Mouse (Mus musculus) heart, postnatal 0 days (tissue): ENCODE data around the gene Ppt1.

Source experiments
- CTCF ChIP-seq: IDR thresholded peaks from 2 replicates; pipeline ENCODE4 v1.5.1; 2016; ENCODE audit warnings: antibody characterized with exemption, control low read depth, low read depth
- EP300 ChIP-seq: IDR thresholded peaks from 2 replicates; pipeline ENCODE4 v1.6.1; 2016; ENCODE audit warnings: antibody characterized with exemption, low read depth

DNA sequence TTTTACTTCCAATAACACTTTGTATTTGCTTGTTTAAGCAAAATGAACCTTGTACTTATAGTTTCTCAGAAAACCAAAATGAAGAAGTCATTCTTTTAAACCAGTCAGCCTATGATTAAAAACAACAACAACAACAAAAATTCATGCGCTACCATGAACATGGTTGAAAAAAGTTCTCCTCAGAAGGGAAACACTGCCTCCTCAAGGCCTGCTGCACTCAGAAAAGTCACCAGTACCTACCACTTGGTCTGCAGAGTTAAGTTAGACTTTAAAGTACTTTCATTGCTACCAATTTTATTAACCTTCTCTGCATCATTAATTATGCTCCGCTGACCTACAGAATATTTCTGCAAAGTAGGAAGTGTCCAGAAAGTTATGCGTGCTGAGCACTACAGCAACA lies 47.3 kb downstream of the Ppt1 start:
- TF ChIP-seq CTCF, result no peak
- no peak for TF ChIP-seq EP300
